Comparison of ENCODE assay signal across 26 mouse cellular contexts in the genomic region with DNA sequence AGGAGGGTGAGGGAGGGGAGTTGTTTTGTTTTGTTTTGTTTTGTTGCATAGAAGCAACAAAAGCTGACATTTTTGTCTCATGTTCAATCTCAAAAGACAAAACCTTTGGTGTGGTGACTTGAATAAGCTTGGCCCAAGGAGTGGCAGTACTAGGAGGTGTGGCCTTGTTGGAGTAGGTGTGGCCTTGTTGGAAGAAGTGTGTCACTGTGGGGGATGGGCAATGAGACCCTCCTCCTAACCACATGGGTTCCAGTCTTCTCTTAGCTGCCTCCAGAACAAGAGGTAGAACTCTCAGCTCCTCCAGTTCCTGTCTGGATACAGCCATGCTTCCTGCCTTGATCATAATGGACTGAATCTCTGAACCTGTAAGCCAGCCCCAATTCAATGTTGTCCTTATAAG.
"Had no signal": no experiment of that assay in that cellular context is flagged by ENCODE, and none has a peak within 500 bp of the region (broad histone marks: within the 10 kb centered on the region; RNA-seq: fewer than 3 reads in every experiment).

No protein-coding gene starts in this region.

- ATAC-seq: hindbrain, embryonic 16.5 days; inflammation-experienced regulatory T-cells, adult 6 months; intestine, embryonic 15.5 days; intestine, postnatal 0 days had no signal

- H3K4me2 ChIP-seq: heart, embryonic 11.5 days; heart, embryonic 13.5 days; heart, embryonic 15.5 days; hindbrain, embryonic 12.5 days; hindbrain, embryonic 14.5 days; intestine, embryonic 15.5 days; limb, embryonic 12.5 days had no signal

- H3K4me1 ChIP-seq: intestine, embryonic 15.5 days; limb, embryonic 12.5 days had no signal

- H3K36me3 ChIP-seq: heart, embryonic 13.5 days; heart, embryonic 15.5 days; hindbrain, embryonic 10.5 days; hindbrain, embryonic 12.5 days; intestine, embryonic 15.5 days; limb, embryonic 10.5 days; limb, embryonic 12.5 days had no signal

- H3K9ac ChIP-seq: heart, embryonic 13.5 days; heart, embryonic 15.5 days; hindbrain, embryonic 12.5 days; hindbrain, embryonic 14.5 days; intestine, embryonic 15.5 days; limb, embryonic 12.5 days had no signal

- DNase-seq: gastrocnemius, adult 2 months; gastrocnemius, postnatal 10 days; gastrocnemius, postnatal 25 days; heart, adult 2 months; heart, postnatal 14 days; heart, postnatal 36 days; kidney, adult 18-20 months; kidney, adult 8-10 months; kidney, postnatal 10 days; kidney, postnatal 25 days; kidney, postnatal 4 days; liver had no signal

- H3K4me3 ChIP-seq: gastrocnemius, adult 2 months; heart, adult 2 months; heart, embryonic 13.5 days; heart, embryonic 15.5 days; hindbrain, embryonic 10.5 days; hindbrain, embryonic 12.5 days; intestine, embryonic 15.5 days; layer of hippocampus, adult 2 months; left cerebral cortex, adult 2 months; limb, embryonic 10.5 days; limb, embryonic 12.5 days had no signal

- H3K27ac ChIP-seq: gastrocnemius, adult 2 months; heart, adult 2 months; heart, embryonic 13.5 days; heart, embryonic 15.5 days; hindbrain, embryonic 10.5 days; hindbrain, embryonic 12.5 days; hindbrain, embryonic 14.5 days; intestine, embryonic 15.5 days; layer of hippocampus, adult 2 months; left cerebral cortex, adult 2 months; limb, embryonic 10.5 days; limb, embryonic 12.5 days had no signal

- H3K27me3 ChIP-seq: heart, embryonic 13.5 days; heart, embryonic 15.5 days; hindbrain, embryonic 12.5 days; intestine, embryonic 15.5 days; limb, embryonic 12.5 days had no signal

- H3K9me3 ChIP-seq: heart, embryonic 13.5 days; heart, embryonic 15.5 days; hindbrain, embryonic 10.5 days; hindbrain, embryonic 12.5 days; intestine, embryonic 15.5 days; limb, embryonic 10.5 days; limb, embryonic 12.5 days had no signal
